Mouse (Mus musculus): ENCODE data around the gene Gpatch2l.

The Gpatch2l gene

DNA sequence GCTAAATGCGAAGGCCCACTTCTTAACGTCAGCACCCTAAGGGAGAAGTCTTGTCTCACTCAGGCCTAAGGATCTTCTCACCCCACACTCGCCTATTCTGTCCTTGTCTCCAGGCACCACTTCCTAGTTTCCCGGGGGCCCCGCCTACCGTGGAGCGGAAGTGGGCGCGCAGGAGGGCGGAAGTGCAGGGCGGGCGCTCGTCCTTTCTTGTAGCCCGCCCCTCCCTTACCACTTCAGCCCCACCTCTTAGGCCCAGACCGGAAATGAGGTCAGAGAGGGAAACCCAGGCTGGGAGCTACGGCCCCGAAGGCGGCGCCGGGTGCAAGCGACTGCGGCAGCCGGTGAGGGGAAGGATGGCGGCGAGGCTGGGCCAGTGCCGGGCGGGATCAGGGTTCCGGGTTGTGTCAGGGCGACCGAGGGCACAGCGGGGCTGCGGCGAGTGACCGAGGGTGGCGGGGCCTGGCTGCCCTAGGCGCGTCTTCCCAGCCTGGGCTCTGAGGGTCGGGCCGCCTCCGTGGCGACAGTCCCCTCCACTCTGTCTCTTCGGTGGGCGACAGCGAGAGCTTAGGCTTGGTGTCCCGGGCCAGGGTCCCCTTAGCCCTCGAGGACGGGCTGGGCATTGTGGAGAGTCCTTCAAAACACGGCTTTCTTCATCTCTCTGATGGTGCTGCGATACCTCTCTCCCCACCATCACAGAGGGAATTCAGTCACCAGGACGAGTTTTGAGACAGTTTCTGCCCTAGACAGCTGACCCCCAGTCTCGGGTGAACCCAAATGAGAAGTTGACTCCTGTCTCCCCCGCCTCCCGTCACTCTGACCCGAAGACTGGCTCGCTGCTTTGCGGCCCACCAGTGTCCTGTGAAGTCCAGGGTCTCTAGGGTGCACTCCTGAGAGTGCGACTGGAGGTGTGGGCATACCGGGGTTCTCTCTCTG lies at the start of gene Gpatch2l:
TSS of gene Gpatch2l (plus strand) at position 255 of the 933 bp plus-strand sequence.
- DNase-seq (ENCODE audit: low read depth, low spot score) = peak; percentile 99

DNA sequence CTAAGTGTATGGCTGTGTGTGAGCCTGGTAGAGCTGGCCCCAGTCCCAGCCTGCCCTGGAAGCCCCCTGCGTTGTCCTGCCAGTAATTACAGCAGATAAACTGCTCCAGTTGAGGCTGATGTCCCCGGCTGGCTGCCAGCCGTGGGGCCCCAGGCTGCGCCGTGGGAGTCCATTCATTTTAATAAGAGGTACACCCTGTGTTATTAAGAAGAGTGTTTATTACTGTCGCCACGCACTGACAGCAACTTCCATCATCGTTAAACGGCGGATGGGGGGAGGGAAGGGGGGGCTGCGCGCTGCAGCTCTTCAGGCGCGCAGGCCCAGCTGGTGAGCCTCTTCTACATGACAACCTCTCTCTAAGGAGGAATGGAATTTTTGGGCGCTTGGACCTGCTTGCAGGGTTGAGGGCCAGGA lies 49.6 kb upstream of the Gpatch2l start:
- DNase-seq (ENCODE audit: low read depth, low spot score) = no peak

DNA sequence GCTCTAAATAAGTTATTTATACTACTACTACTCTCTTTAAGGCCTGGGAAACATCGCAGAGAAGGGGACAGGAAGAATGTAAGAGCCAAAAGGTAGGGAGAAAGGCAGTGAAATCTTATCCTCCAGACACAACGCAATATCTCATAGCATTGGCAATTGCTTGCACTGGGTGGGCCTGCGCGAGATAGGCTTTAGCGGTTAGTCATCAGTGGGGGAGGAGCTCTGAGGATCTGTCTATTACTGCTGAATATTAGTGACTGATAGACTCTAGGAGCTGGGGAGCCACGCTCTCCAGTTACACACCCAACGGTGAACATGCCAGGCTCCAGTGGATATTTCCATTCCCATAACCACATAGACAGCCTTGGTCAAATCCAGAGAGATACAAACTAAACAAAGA lies 44.7 kb upstream of the Gpatch2l start:
- DNase-seq (ENCODE audit: low read depth, low spot score) = no peak

DNA sequence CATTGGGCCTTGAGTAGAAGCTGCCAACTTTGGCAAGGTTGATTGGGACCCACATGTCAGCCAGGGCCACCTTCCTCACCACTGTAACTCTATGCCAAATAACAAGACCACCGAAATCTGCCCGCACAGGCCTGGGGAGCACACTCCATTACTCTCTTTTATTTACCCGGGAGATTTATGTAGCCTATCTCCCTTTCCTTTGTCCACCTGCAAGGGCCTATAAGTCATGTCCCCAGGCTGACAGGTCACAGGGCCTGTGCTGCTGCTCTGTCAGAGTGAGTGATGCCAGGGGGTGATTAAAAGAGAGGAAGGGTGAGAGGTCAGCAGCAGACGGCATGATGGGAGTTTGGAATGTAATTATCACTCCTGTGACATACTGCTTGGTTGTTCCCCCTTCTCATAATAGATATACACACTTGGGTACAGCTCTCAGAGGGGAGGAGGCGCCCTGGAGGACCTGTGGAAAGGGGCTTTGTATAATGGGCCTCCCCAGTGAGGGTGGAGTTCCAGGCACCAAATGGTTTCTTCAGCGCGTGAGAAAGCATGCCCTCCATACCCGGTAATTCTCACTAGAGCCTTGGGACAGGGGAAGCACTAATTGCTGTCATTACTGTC lies 38.1 kb upstream of the Gpatch2l start:
- DNase-seq (ENCODE audit: low read depth, low spot score) = no peak

DNA sequence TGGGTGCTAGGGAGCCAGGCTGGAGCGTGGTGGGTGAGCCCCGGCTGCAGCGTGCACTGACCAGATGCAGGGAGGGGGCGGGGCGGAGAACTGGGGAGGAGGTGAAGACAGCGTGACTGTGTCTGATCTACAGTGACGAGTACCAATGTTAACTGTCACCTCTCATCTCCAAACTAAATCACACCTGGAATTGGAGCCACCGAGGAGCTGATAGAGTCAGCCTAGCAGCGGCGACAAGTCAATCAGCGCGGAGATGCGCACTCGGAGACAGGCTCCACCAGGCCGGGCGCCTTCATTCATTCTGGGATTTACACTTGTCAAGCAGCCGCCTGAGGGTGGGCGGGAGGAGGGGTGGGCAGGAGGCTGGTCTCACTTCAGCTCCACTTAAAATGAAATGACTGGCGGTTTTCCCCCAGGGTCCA lies 30.5 kb upstream of the Gpatch2l start:
- no peak for DNase-seq (ENCODE audit: low read depth, low spot score)

DNA sequence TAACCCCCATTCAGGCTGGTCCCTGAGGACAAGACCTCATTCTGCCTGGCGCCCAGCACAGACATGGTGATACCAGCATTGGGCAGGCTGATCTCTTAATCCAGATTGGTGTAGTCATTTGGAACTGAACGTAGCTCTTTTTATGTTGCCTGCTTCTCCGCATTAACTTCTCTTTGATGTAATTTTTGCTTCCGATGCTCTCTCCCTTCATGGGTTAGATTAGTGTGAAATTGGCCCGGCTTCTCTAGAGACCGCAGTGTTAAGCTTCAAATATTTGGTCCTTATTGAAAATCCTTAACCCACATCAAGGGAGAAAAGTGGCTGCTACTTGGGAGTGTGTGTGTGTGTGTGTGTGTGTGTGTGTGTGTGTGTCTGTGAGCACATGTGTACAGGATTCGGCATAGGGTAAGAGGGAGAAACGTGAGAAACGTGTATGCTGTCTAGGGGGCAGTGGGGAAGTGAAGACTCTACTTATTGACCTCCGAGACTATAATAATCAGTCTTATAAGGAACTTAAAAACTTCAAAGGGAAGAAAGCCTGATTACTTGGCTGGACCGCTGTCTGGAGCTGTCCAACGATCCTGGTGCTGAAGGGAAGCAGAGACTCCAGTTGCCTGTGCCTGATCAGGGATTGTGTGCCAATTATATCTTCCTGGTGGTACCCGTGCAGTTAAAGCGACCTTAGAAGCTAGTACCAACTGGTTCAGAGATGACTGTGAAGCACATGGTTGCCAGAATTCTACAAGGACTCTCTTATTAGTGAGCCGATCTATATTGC lies 28.8 kb upstream of the Gpatch2l start:
- no peak for DNase-seq (ENCODE audit: low read depth, low spot score)

DNA sequence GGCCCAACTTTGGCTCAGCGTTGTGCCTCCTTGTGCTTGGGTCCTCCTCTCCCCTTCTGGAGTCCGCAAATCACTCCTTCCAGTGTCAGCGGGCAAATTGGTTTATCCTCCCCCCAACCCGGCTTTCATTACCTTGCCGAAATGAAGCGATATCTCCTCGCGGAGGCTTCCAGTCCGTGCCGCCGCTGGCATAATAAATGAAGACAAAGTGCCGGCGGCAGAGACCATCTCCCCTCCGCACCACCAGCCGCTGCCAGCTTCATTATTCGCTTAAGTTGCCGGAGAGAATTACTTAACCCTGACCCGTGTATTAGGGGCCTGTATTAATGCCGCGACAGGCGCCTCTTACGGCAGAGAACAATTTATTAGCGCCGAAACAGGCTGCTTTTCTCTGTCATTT lies 27.5 kb upstream of the Gpatch2l start:
- no peak for DNase-seq (ENCODE audit: low read depth, low spot score)

DNA sequence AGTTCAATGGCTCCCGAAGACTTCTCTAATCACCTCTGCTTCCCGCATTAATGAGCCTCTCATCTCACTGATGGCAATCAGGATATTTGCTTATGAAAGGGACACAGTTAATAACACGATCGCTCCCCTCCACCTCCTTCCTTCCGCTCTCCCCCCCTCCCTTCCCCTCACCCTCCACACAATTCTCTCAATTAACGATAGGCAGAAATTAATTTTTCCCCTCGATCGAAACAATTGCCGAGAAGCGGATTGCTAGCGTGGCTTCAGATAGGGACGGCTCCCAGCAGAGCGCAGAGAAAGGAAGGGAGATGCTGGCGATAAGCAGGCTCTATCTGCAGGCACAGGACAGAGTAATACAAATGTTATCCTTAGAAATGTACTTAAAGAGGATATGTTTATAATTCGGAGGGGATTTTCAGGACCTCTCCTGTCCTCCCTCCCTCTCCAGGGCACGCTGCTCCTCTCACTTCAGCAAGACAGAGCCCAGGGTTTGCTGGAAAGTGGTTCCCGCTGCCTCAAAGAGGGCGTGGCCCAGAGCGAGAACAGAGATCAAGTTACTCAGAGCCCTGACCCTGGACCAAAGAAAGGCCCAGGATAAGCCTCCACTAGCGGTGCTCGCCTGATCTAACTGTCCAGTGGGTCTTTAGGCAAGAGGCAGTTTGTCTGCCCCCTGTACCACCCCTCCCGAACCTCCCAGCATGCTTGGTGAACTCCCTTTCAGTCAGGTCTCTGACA lies 24.8 kb upstream of the Gpatch2l start:
- peak; percentile 18 for DNase-seq (ENCODE audit: low read depth, low spot score)

DNA sequence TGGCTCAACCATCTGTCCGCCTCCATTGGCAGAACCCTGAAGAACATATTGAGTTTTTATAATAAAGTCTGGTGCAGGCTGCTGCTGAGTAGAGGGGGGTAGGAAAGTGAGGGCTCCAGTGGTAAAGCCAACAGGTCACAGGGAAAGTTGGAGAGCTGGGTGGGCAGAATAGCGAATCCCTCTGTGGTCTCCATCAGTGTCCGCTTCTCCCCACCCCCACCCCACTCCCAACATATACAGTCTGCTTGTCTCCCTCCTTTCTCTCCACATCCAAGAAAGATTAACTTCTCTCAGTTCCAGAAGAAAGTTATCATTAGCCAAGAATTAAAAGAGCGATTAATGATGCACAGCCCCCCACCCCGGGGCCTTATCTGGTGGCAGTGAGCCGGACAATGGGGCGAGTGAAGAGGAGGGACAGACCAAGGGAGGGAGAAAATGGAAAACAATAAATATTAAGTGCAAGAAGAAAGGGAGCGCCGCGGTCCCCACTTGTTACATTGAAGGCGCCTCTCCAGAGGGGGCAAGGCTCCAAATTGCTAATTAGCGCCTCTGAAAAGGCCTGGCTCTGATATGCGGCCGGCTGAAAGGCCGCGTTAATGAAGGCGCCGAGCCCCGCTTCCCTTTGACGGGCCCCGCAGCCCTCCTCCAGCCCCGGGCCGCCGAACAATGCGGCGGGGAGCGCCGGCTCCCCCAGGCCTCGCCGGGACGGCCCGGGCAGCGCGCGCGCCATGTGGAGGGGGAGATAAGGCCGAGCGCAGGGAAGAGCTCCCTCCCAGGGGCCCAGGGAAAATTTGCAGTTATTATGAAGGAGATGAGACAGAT lies 21.2 kb upstream of the Gpatch2l start:
- DNase-seq (ENCODE audit: low read depth, low spot score) = no peak

DNA sequence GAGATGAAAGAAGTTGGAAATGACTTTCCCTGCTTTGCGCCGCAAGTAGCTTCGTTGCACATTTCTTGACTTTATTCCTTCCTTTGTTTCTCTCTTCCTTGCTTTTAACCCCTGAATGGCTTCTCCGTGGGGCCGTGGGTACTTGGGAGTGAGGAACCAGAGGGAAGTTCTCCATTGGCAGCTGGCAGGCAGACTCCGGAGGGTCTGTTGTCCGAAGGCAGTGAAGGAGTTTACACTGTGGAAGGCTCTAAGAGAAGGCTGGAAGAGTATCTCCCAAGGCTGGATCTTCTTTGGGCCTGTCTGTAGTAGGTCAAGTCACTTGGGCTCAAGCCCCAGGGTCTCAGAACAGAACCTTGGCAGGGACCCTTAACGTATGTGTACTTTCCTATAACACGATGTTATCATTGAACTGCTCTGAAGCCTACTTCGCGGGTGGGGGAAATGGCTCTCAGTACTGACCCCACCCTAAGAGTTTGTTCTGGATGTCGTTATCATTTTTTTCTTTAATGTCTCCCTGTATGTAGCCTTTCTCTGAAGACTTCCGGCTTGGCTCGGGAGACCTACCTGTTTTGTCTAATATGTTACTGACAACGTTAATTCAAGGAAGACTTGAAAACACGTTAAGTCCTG lies 20.5 kb upstream of the Gpatch2l start:
- DNase-seq (ENCODE audit: low read depth, low spot score) = no peak

DNA sequence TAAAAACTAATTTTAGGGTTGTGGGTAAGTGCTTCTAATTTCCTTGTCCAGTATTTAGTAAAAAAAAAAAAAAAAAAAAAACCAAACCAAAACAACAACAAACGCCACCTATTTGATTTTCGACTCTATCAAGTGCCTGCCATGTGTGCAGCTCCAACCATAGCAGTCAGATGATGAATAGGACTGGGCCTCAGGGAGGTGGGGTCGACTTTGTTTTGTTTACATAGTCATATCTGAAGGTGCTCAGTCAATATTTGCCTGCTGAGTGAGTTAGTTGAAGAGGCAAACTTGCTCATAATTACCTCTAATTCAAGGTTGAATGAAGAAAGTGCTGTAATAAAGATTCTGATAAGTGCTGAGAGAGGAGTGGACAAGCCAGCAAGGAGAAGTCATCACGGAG lies 7.4 kb upstream of the Gpatch2l start:
- DNase-seq (ENCODE audit: low read depth, low spot score) = no peak

DNA sequence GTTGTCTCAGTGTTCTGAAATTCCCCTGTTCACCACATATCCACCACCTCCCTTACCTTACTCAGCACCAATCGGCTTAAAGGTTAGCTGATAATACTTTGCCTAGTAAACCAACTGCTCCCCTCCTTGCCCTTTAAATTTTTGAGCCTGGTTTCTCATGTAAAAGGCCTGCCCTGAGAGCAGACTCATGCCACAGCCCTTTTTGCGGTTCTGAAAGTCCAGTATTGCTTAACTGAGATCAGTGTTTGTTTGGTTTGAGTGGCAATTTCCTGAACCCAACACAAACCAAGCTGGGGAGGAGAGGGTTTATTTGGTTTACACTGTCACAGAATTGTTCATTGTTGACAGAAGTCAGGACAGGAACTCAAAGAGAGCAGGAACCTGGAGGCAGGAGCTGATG lies 2.9 kb upstream of the Gpatch2l start:
- no peak for DNase-seq (ENCODE audit: low read depth, low spot score)

DNA sequence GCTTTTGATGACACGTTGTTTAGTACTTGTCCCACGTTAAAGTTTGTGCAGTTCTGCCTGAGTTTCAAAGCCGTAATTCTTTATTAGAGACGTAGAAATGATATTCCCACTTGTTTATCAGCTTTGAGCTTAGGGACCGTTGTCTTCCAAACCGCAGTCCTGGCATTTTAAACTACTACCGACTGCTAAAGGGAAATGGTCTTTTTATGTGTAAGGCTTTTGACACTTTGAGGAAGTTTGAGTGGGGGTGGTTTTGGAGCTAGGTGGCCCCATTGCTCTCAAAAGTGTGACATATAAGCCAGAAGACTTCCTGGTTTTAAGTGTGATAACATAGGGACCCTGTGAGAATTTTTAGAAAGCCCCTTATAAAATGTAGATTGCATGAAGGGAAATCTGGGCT lies 905 bp downstream of the Gpatch2l start:
- DNase-seq (ENCODE audit: low read depth, low spot score) = no peak

DNA sequence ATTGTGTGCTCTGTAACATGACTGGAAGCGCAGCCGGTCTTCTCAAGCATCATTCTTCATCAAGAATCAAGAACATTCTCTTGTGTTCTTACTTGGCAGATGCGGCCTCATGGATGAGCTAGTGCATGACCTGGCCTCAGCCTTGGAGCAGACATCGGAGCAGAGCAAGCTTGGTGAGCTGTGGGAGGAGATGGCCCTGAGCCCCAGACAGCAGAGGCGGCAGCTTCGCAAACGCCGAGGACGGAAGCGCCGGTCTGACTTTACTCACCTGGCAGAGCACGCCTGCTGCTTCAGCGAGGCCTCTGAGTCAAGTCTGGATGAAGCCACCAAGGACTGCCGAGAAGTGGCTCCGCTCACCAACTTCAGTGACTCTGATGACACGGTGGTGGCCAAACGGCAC lies 2.3 kb downstream of the Gpatch2l start:
- DNase-seq (ENCODE audit: low read depth, low spot score) = no peak

DNA sequence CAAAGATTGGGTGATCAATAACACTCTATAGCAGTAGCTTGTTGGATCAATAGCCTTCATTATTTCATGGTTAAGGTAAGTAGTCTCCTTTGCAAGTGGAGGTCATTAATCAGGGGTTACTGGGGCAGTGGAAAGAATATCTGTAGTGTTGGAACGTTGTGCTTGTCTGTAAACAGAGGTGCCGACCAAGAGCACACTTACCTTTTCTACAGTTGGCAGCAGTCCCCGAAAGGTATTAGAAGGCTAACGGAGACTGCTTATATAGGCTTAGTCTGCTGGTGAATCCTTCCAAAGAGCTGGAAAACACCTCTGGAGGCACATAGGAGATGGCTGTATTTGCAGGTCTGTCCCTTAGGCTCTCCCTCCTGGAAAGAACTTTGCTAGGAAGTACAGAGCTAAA lies 8.5 kb downstream of the Gpatch2l start:
- no peak for DNase-seq (ENCODE audit: low read depth, low spot score)

DNA sequence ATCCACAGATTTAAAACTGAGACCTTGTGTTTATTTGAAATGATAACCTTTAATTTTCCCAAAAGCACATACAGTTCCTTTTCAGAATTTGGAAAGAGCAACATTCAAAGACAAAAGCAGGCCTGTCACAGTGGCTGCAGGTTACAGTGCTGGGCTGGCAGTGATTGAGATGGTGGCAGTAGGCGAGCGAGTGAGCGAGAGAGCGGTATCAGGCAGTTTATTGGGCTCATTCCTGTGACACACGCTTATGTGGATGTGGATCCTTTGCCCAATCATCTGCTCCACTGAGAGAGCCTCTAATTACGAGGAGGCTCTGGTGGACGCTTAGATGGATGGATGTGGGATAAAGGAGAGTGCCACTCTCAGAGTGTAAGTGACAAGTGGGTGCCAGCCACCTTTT lies 13.3 kb downstream of the Gpatch2l start:
- DNase-seq (ENCODE audit: low read depth, low spot score) = no peak

DNA sequence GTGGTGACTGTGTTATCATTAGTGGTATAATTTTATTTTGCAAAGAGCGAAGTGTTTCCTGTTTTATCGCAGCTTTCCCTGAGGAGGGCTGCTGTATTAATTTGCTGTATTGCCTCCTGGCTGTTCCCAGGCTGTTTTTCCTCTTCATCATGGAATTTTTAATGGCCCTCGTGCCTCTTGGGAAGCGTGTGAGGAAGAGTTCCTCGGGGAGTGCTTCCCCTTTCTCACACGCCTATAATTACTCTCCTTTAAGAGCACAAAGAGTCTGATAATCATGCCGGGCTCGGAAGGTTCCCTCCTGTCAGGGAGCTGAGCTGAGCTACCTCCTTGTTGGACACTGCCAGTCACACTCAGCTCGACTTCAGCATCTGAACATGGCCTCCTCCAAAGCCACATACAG lies 30.0 kb downstream of the Gpatch2l start:
- peak; percentile 9 for DNase-seq (ENCODE audit: low read depth, low spot score)

DNA sequence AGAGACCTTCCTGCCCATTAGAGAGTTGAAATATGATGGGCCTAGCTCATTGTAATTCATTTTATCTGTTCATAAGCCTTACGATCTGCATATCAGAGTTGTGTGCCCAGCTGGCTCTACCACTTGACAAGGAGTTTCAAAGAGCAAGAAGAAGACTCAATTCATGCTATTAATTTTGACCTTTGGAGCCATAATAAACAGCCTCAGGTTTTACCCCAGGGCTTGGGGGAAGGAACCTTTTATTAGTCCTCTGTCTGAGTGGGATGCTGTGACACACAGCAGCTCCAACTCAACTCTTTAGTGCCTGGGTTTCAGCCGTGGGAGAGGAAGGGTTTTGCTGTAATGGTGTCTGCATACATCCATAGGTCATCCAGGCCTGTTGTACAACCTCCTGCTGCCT lies 32.6 kb downstream of the Gpatch2l start:
- DNase-seq (ENCODE audit: low read depth, low spot score) = peak; percentile 29

DNA sequence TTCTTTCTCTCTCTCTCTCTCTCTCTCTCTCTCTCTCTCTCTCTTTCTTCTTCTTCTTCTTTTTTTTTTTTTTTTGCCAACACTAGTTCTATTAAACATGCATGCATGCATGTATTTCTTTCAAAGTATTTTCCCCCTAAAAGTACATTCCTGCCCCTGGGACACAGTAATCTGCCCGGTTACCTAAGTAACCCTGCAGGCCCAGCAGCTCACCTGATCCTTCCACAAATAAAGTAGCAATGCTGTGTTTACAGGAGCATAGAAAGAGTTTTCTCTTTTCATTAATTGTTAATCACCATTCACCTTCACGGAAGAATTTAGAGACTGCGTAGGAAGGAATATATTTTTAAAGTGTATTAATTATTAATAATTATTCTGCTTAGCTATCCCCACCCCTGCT lies 34.1 kb downstream of the Gpatch2l start:
- DNase-seq (ENCODE audit: low read depth, low spot score) = no peak

DNA sequence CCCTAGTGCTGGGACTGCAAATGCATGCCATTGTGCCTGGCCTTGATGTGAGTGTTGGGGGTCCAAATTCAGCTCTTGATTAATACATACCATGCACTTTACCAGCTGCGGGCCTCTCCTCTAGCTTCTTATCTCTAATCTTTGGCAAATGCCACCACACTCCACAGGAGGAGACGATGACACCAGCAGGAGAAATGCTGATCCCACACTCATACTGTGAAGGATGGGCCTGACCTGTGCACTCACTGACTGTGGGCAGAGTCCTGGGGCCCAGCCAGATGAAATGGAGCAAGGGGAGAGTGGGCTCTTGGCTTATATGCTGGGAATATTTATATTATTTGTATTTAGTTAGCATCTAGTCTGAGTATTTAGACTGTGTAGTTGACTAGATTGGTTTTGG lies 34.8 kb downstream of the Gpatch2l start:
- DNase-seq (ENCODE audit: low read depth, low spot score) = no peak
